Mouse (Mus musculus): ENCODE measurements around the gene Elf4.

DNA sequence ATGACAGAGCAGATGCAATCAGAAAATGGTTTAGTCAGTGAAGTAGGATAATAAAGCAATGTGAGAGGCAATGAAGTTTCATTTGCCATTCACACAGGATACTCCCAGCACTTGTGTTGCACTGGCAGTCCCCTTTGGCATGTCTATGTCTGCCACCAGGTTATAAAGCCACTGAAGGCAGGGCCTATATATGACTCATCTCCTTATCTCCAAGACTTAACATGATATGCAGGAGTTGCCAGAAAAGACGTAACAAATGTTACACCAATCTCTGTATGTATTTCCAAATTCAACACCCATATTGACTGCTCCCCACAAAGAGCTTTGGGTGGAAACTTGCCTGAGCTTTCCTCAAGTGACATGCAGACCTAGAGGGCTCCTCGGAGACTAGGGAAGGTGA is 3.2 kb upstream of the Elf4 start:
- TF ChIP-seq CTCF (IDR thresholded peaks at IDR 0.05; ENCODE audit: insufficient read depth, low read depth, low read length) (no peak), POLR2A (IDR thresholded peaks at IDR 0.05; ENCODE audit: insufficient read depth, low read depth, low read length) (no peak)

Measured in olfactory bulb, adult 2 months (tissue).